Mouse (Mus musculus) neural tube, embryonic 11.5 days (tissue): ENCODE data around the gene Asgr1. TPM values are rescaled to one million over a fixed set of nuclear protein-coding genes. Genes with fewer than 3 reads are reported as not detected.

Source experiments
- ATAC-seq: fragments of 200-750 bp; cut with Nextera tagmentation; 2 replicates; pipeline ENCODE4 v1.8.0; 2017; ENCODE audit warnings: moderate number of reproducible peaks, mild to moderate bottlenecking, moderate TSS enrichment, moderate library complexity; ENCODE audit not compliant: insufficient read depth, low FRiP score, low TSS enrichment
- DNase-seq: peaks from one replicate; pipeline ENCODE4 v3.0.0-alpha.2; 2015; ENCODE audit warnings: low spot score
- H3K27ac ChIP-seq: fragments of 300-500 bp; sonication (generic); 2 replicates; pipeline ENCODE4 v1.5.1; 2014; ENCODE audit warnings: low read depth, mild to moderate bottlenecking, low read length
- H3K27me3 ChIP-seq: fragments of 300-500 bp; sonication (generic); 2 replicates; pipeline ENCODE4 v1.6.1; 2014; ENCODE audit warnings: mild to moderate bottlenecking, low read length, mixed read lengths; ENCODE audit not compliant: control insufficient read depth, insufficient read depth
- H3K36me3 ChIP-seq: fragments of 300-500 bp; sonication (generic); 2 replicates; pipeline ENCODE4 v1.6.1; 2014; ENCODE audit warnings: mild to moderate bottlenecking, low read length, moderate library complexity, mixed read lengths; ENCODE audit not compliant: control insufficient read depth, insufficient read depth
- H3K4me1 ChIP-seq: fragments of 300-500 bp; sonication (generic); 2 replicates; pipeline ENCODE4 v1.6.1; 2014; ENCODE audit warnings: low read length, mixed read lengths; ENCODE audit not compliant: control insufficient read depth, insufficient read depth
- H3K4me2 ChIP-seq: fragments of 300-500 bp; sonication (generic); 2 replicates; pipeline ENCODE4 v1.6.1; 2014; ENCODE audit warnings: low read depth, mild to moderate bottlenecking, moderate library complexity
- H3K4me3 ChIP-seq: fragments of 300-500 bp; sonication (generic); 2 replicates; pipeline ENCODE4 v1.5.1; 2014; ENCODE audit warnings: low read depth, low read length
- H3K9ac ChIP-seq: fragments of 300-500 bp; sonication (generic); 2 replicates; pipeline ENCODE4 v1.6.1; 2014; ENCODE audit warnings: mild to moderate bottlenecking, low read length
- H3K9me3 ChIP-seq: fragments of 300-500 bp; sonication (generic); 2 replicates; pipeline ENCODE4 v1.6.1; 2016; ENCODE audit warnings: low read length; ENCODE audit not compliant: control insufficient read depth
- WGBS: fragments of 180-500 bp; shearing (Covaris S2); extraction: QIAGEN DNeasy Blood & Tissue Kit; methylation state at CpG from one replicate; pipeline ENCODE4 v1.1.7; 2014; 5-methylcytosine and 5-hydroxymethylcytosine counted together
- polyA plus RNA-seq: library from polyadenylated mRNA; unstranded; fragments of >200 nt; fragmentation: Nextera tagmentation; extraction: Ambion mirVana; gene quantifications from 2 replicates; pipeline ENCODE4 v1.2.1, GENCODE M21; 2014

Asgr1 gene
- polyA plus RNA-seq, 1 experiment from 2014 or later = 0.41 TPM

GRCm38 (mm10) chr11:70020731-70021263, 33.1 kb upstream of the Asgr1 start:
- H3K4me2 ChIP-seq = peak overlapping the region; percentile 90
- H3K4me1 ChIP-seq = peaks cover 29% of the 10 kb centered on the region
- ATAC-seq = peak; percentile 72
- peak; percentile 85 for DNase-seq
- H3K36me3 ChIP-seq = no peaks in the 10 kb centered on the region
- WGBS = under 1% methylated on average over 8 of the region's 8 CpGs
- H3K27me3 ChIP-seq = no peaks in the 10 kb centered on the region
- peak overlapping the region; percentile 69 for H3K27ac ChIP-seq
- peak overlapping the region; percentile 26 for H3K9ac ChIP-seq
- peak overlapping the region; percentile 27 for H3K4me3 ChIP-seq
- no peaks in the 10 kb centered on the region for H3K9me3 ChIP-seq

- Histone ChIP-seq H3K9me3 (no peaks in the 10 kb centered on the region), H3K27me3 (no peaks in the 10 kb centered on the region), H3K36me3 (no peaks in the 10 kb centered on the region), H3K9ac (peak overlapping the region; percentile 26), H3K27ac (peak overlapping the region; percentile 69), H3K4me2 (peak overlapping the region; percentile 90), H3K4me3 (peak overlapping the region; percentile 27), H3K4me1 (peaks cover 36% of the 10 kb centered on the region)
- DNase-seq (peak; percentile 99), ATAC-seq (peak; percentile 74)
- 2% methylated on average over 40 of the region's 40 CpGs for WGBS
Observed at GRCm38 (mm10) chr11:70021264-70022132, 32.4 kb upstream of the Asgr1 start.

- ATAC-seq (no peak), DNase-seq (peak; percentile 73)
- no peaks in the 10 kb centered on the region for H3K36me3 ChIP-seq
- no peaks in the 10 kb centered on the region for H3K27me3 ChIP-seq
- no peak overlapping the region; the same call in 1 of the 2 replicates for H3K27ac ChIP-seq
- 6% methylated on average over 21 of the region's 29 CpGs for WGBS
- H3K4me3 ChIP-seq = peak overlapping the region; percentile 35
- no peaks in the 10 kb centered on the region for H3K9me3 ChIP-seq
- peaks cover 45% of the 10 kb centered on the region for H3K4me1 ChIP-seq
- peak overlapping the region; percentile 60 for H3K4me2 ChIP-seq
- peak overlapping the region; percentile 44 for H3K9ac ChIP-seq
Observed at GRCm38 (mm10) chr11:70023481-70024150, 30.3 kb upstream of the Asgr1 start.

GRCm38 (mm10) chr11:70024151-70024514, 29.8 kb upstream of the Asgr1 start:
- DNase-seq (no peak), ATAC-seq (no peak)
- Histone ChIP-seq H3K4me1 (peaks cover 46% of the 10 kb centered on the region), H3K27ac (peak overlapping the region; percentile 6; the same call in 1 of the 2 replicates), H3K9me3 (no peaks in the 10 kb centered on the region), H3K36me3 (no peaks in the 10 kb centered on the region), H3K9ac (peak overlapping the region; percentile 44), H3K27me3 (no peaks in the 10 kb centered on the region), H3K4me3 (peak overlapping the region; percentile 35), H3K4me2 (peak overlapping the region; percentile 60)
- 20% methylated on average over 6 of the region's 6 CpGs for WGBS

- WGBS = 0% methylated on average over 19 of the region's 19 CpGs
- H3K4me3 ChIP-seq = peak overlapping the region; percentile 25
- no peaks in the 10 kb centered on the region for H3K9me3 ChIP-seq
- 0 out of 2 replicates have a peak overlapping the region, but pooled peaks have one; percentile 23 for H3K27ac ChIP-seq
- H3K4me1 ChIP-seq = peaks cover 54% of the 10 kb centered on the region
- peak overlapping the region; percentile 39 for H3K9ac ChIP-seq
- peak; percentile 47 for DNase-seq
- H3K36me3 ChIP-seq = peaks cover 8% of the 10 kb centered on the region
- peak overlapping the region; percentile 41 for H3K4me2 ChIP-seq
- no peak for ATAC-seq
- no peaks in the 10 kb centered on the region for H3K27me3 ChIP-seq
Observed at GRCm38 (mm10) chr11:70026689-70027088, 27.2 kb upstream of the Asgr1 start.

- H3K27me3 ChIP-seq = no peaks in the 10 kb centered on the region
- WGBS = 35% methylated on average over 9 of the region's 9 CpGs
- peaks cover 50% of the 10 kb centered on the region for H3K4me1 ChIP-seq
Observed at GRCm38 (mm10) chr11:70027397-70027796, 26.5 kb upstream of the Asgr1 start.

GRCm38 (mm10) chr11:70028401-70029129, 25.3 kb upstream of the Asgr1 start:
- H3K4me2 ChIP-seq = peak overlapping the region; percentile 62
- H3K36me3 ChIP-seq = peaks cover 8% of the 10 kb centered on the region
- peaks cover 45% of the 10 kb centered on the region for H3K4me1 ChIP-seq
- WGBS = 28% methylated on average over 12 of the region's 12 CpGs
- H3K9ac ChIP-seq = peak overlapping the region; percentile 35; the same call in 1 of the 2 replicates
- no peaks in the 10 kb centered on the region for H3K27me3 ChIP-seq
- H3K27ac ChIP-seq = peak overlapping the region; percentile 77
- ATAC-seq (peak; percentile 17; the same call in 1 of the 2 replicates), DNase-seq (no peak)
- H3K9me3 ChIP-seq = no peaks in the 10 kb centered on the region
- peak overlapping the region; percentile 27 for H3K4me3 ChIP-seq

More at GRCm38 (mm10) chr11:70027397-70027796, 26.5 kb upstream of the Asgr1 start:
- no peak for ATAC-seq
- H3K27ac ChIP-seq = peak overlapping the region; percentile 15; the same call in 1 of the 2 replicates
- DNase-seq = no peak
- no peaks in the 10 kb centered on the region for H3K9me3 ChIP-seq
- peaks cover 8% of the 10 kb centered on the region for H3K36me3 ChIP-seq
- H3K4me3 ChIP-seq = peak overlapping the region; percentile 25
- no peak overlapping the region; the same call in 1 of the 2 replicates for H3K9ac ChIP-seq
- H3K4me2 ChIP-seq = peak overlapping the region; percentile 62
